Mouse (Mus musculus): ENCODE results near the gene Cetn3. TPM values are rescaled to one million over a fixed set of nuclear protein-coding genes. Genes with fewer than 3 reads are reported as not detected.

Cetn3 gene
- 85.5 to 110 TPM (median 96.5 TPM) in 4 replicates for total RNA-seq (2023; ENCODE audit: inconsistent age)

DNA sequence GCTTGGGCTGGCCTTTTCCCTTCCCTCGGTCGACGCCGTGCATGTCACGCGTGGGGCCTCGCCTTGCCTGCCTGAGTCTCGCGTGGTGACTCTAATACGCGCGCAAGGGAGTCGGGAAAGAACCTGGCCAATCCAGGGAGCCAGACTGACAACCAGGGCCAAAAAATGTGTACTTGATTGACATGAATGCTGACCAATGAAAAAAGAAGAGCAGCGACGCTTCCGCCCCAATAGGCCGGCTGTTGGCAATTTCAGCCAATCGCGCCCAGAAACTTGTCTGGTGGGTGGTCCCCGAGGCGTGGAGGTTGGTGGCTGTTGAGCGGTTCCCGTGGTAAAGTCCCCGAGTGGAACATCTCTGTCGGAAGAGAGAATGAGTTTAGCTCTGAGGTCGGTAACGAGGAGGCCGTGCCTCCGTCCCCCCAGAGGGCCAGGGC lies at the start of gene Cetn3:
Cetn3 (plus strand) TSS at position 107 of the 434 bp plus-strand sequence.

Other genes with a start within 250 kb of the Cetn3 start
- 0.33 TPM in 1 of 4 replicates, not detected in the others for gene Adgrv1, start 149.9 kb upstream of the Cetn3 start, total RNA-seq (2023; ENCODE audit: inconsistent age)
- 17.4 to 27.8 TPM (median 26.3 TPM) in 4 replicates for gene Lysmd3, start 125.4 kb upstream of the Cetn3 start, total RNA-seq (2023; ENCODE audit: inconsistent age)
- gene Polr3g, start 72.1 kb upstream of the Cetn3 start, total RNA-seq (2023; ENCODE audit: inconsistent age): 5.5 to 10.2 TPM (median 7.8 TPM) in 4 replicates
- gene Mblac2, start 71.7 kb upstream of the Cetn3 start, total RNA-seq (2023; ENCODE audit: inconsistent age): 4.9 to 9.0 TPM (median 5.2 TPM) in 4 replicates

Measured in B cell, adult (primary cell).